Mouse (Mus musculus) liver, postnatal 0 days (tissue): ENCODE data around the gene Parp4.

Experiments
- CTCF ChIP-seq: sonication (generic); IDR thresholded peaks from 2 replicates; pipeline ENCODE4 v1.5.1; 2016; ENCODE audit warnings: antibody characterized with exemption, low read depth
- EP300 ChIP-seq: IDR thresholded peaks from 2 replicates; pipeline ENCODE4 v1.6.1; 2016; ENCODE audit warnings: antibody characterized with exemption, low read depth, mild to moderate bottlenecking

DNA sequence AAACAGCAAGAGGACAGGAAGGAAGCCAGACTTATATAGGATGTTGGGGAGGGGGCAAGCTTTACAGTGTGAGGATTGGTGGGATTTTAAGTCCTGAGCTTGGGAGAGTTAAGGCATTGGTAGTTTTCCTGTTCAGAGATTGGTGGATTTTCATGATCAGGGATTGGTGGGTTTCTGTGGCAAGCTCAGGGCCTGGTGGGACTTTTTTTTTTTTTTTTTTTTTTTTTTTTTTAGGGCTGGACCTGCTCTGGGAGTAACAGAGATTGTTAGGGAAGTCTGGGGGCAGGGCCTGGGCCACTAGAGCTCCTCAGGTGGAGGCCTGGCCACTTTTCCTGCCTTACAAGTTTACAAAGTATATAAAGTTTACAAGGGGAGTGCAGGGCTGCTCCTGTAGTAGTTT is 74.0 kb downstream of the Parp4 start:
- no peak for TF ChIP-seq CTCF
- TF ChIP-seq EP300, result no peak
